Mouse (Mus musculus) stomach, embryonic 16.5 days (tissue): ENCODE measurements at regions not wholly inside any gene's neighbourhood (a gene's known extent, or its start where the extent isn't known, plus 50 kb on each side); places are given as distances from the start of the nearest gene placed in this dataset.

Experiments
- ATAC-seq: fragments of 200-750 bp; cut with Nextera tagmentation; 2 replicates; pipeline ENCODE4 v1.8.0; 2017; ENCODE audit warnings: moderate number of reproducible peaks, moderate TSS enrichment; ENCODE audit not compliant: insufficient read depth, low FRiP score
- H3K27ac ChIP-seq: fragments of 300-500 bp; sonication (generic); 2 replicates; pipeline ENCODE4 v1.5.1; 2014; ENCODE audit warnings: low read length
- H3K27me3 ChIP-seq: fragments of 300-500 bp; sonication (generic); 2 replicates; pipeline ENCODE4 v1.6.1; 2014; ENCODE audit warnings: low read length, control low read depth, mixed read lengths; ENCODE audit not compliant: control insufficient read depth, insufficient read depth
- H3K36me3 ChIP-seq: fragments of 300-500 bp; sonication (generic); 2 replicates; pipeline ENCODE4 v1.6.1; 2014; ENCODE audit warnings: low read length; ENCODE audit not compliant: control insufficient read depth, insufficient read depth
- H3K4me1 ChIP-seq: fragments of 300-500 bp; sonication (generic); 2 replicates; pipeline ENCODE4 v1.6.1; 2014; ENCODE audit warnings: low read length, control low read depth, mixed read lengths; ENCODE audit not compliant: control insufficient read depth, insufficient read depth
- H3K4me2 ChIP-seq: fragments of 300-500 bp; sonication (generic); 2 replicates; pipeline ENCODE4 v1.6.1; 2014; ENCODE audit warnings: low read depth, low read length, mixed read lengths
- H3K4me3 ChIP-seq: fragments of 300-500 bp; sonication (generic); replicated peaks from 2 replicates; pipeline ENCODE4 v1.5.1; 2014; ENCODE audit warnings: mild to moderate bottlenecking, low read length
- H3K9ac ChIP-seq: fragments of 300-500 bp; sonication (generic); 2 replicates; pipeline ENCODE4 v1.6.1; 2014; ENCODE audit warnings: low read length
- H3K9me3 ChIP-seq: fragments of 300-500 bp; sonication (generic); replicated peaks from 2 replicates; pipeline ENCODE4 v1.6.1; 2016; ENCODE audit warnings: low read length, control low read depth; ENCODE audit not compliant: control insufficient read depth
- WGBS: fragments of 180-500 bp; shearing (Covaris S2); extraction: QIAGEN DNeasy Blood & Tissue Kit; methylation state at CpG from one replicate; pipeline ENCODE4 v1.1.7; 2014; 5-methylcytosine and 5-hydroxymethylcytosine counted together

DNA sequence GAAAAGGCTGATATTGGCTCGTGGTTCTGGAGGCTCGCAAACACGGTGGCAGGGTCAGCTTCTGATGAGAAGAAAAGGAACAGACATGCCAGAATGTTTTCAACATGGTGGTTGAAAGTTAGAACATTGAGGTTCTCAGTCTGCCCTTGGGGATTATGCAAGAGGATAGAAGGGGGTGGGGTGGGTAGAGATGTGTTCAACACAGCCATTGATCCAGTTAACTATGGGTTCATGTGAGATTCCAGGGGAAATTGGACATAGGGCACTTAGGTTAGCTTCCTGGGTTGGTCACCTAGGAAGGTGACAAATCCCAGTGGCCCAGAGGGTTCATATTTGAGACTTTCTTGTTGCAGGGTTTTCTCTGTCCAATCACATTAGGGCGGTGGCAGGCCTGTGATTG, 176.1 kb downstream of the Gadd45g start:
- ATAC-seq = no peak
- H3K4me1 ChIP-seq = peaks cover 19% of the 10 kb centered on the region
- no peak overlapping the region for H3K4me3 ChIP-seq
- 90% methylated on average over 4 of the region's 4 CpGs for WGBS
- H3K9me3 ChIP-seq = no peaks in the 10 kb centered on the region
- H3K27ac ChIP-seq = peak overlapping the region; percentile 58; the same call in 1 of the 2 replicates
- H3K27me3 ChIP-seq = no peaks in the 10 kb centered on the region
- H3K4me2 ChIP-seq = no peak overlapping the region
- no peak overlapping the region for H3K9ac ChIP-seq
- H3K36me3 ChIP-seq = no peaks in the 10 kb centered on the region

DNA sequence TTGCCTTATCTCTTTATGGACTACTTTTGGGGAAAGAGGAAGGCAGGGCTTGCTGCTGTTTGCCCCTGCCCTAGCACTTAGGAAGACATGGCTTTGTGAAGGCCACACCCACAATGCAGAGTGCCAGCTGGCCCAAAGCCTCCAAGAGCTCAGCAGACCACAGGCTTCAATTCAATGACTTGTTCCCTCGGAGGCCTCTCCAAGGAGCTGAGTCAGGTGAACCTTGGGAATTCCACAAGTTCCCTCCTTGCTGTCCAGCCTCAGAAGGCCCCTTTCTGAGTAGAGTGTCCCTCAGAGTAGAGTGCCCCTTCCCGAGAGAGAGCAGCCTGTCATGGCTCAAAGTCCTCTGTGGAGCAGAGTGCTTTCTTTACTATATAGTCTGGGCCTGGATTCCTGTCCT, 177.9 kb downstream of the Gadd45g start:
- peak overlapping the region; percentile 45; the same call in 1 of the 2 replicates for H3K9ac ChIP-seq
- H3K27ac ChIP-seq = peak overlapping the region; percentile 76
- peaks cover 19% of the 10 kb centered on the region for H3K4me1 ChIP-seq
- H3K4me3 ChIP-seq = no peak overlapping the region
- no peaks in the 10 kb centered on the region for H3K36me3 ChIP-seq
- no peak for ATAC-seq
- WGBS = 10% methylated on average over 2 of the region's 2 CpGs
- no peak overlapping the region for H3K4me2 ChIP-seq
- H3K27me3 ChIP-seq = no peaks in the 10 kb centered on the region
- H3K9me3 ChIP-seq = no peaks in the 10 kb centered on the region

DNA sequence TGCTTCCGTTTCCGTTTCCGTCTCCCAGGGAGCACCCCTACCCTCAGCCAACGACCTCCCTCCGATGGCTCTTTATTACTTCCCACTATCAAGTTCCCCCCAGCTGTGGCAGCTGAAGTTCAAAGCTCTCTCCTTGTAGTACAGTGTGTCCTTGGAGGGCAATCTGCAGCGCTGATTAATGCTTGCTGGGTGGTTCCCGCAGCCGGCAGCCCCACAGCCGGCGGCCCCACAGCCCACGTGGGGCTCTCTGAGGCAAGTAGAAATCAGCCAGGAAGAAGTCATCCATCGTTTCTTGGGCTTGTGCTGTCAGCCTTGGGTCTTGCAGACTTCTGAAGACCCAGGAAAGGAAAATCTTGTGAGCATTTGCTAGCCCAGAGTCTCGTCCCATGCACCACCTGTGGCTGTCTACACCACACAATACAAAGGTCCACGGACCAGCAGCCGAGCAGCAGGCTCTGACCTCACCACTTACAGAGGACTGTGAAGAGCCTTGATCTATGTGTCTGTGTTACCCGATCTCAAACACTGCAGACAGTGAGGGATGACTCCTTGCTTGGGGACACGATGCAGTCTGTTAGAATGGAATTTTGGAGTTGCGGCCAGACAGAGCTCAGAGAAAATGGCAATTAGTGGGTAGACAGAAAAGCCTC, 178.5 kb downstream of the Gadd45g start:
- Histone ChIP-seq H3K27ac (peak overlapping the region; percentile 76), H3K9ac (peak overlapping the region; percentile 45), H3K36me3 (no peaks in the 10 kb centered on the region), H3K27me3 (no peaks in the 10 kb centered on the region), H3K4me1 (peaks cover 19% of the 10 kb centered on the region), H3K4me2 (peak overlapping the region; percentile 19), H3K9me3 (no peaks in the 10 kb centered on the region), H3K4me3 (no peak overlapping the region)
- peak; percentile 56 for ATAC-seq
- WGBS = 14% methylated on average over 18 of the region's 18 CpGs

GRCm38 (mm10) chr13:52025482-52025848, 179.0 kb downstream of the Gadd45g start:
- peaks cover 19% of the 10 kb centered on the region for H3K4me1 ChIP-seq
- no peaks in the 10 kb centered on the region for H3K27me3 ChIP-seq
- H3K36me3 ChIP-seq = no peaks in the 10 kb centered on the region
- no peak overlapping the region for H3K27ac ChIP-seq
- H3K4me2 ChIP-seq = no peak overlapping the region
- 63% methylated on average over 5 of the region's 5 CpGs for WGBS
- H3K9me3 ChIP-seq = no peaks in the 10 kb centered on the region
- ATAC-seq = no peak
- H3K4me3 ChIP-seq = no peak overlapping the region
- H3K9ac ChIP-seq = no peak overlapping the region

GRCm38 (mm10) chr13:52026291-52026690, 179.8 kb downstream of the Gadd45g start:
- Histone ChIP-seq H3K4me2 (no peak overlapping the region), H3K27ac (no peak overlapping the region), H3K9me3 (no peaks in the 10 kb centered on the region), H3K36me3 (no peaks in the 10 kb centered on the region), H3K9ac (no peak overlapping the region), H3K4me3 (no peak overlapping the region), H3K27me3 (no peaks in the 10 kb centered on the region), H3K4me1 (peaks cover 19% of the 10 kb centered on the region)
- no peak for ATAC-seq
- 79% methylated on average over 7 of the region's 7 CpGs for WGBS

GRCm38 (mm10) chr13:52029868-52030422, 183.5 kb downstream of the Gadd45g start:
- WGBS = 67% methylated on average over 3 of the region's 3 CpGs
- Histone ChIP-seq H3K27me3 (no peaks in the 10 kb centered on the region), H3K4me1 (peaks cover 6% of the 10 kb centered on the region), H3K9me3 (no peaks in the 10 kb centered on the region), H3K4me2 (no peak overlapping the region), H3K4me3 (no peak overlapping the region), H3K27ac (no peak overlapping the region), H3K9ac (no peak overlapping the region), H3K36me3 (no peaks in the 10 kb centered on the region)
- no peak for ATAC-seq

GRCm38 (mm10) chr13:52031465-52031864, 185.0 kb downstream of the Gadd45g start:
- H3K27me3 ChIP-seq = no peaks in the 10 kb centered on the region
- no peak for ATAC-seq

DNA sequence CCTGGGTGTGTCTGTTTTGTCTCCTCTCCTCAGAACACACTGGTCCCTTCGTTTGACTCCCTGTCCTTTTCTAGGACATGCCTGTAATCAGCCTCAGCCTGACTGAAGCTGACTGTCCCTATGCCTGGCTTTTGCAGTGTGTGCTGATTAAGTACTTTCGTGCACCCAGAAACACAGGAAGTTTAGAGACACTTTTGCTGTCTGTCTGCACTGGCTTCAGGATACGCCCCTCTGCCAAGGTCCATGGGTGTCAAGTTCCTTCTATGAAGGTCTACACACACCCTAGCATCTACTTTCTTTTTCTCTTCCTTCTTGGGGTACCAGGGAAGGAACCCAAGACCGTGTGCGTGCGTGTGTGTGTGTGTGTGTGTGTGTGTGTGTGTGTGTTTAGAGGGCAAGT, 189.3 kb downstream of the Gadd45g start:
- Histone ChIP-seq H3K36me3 (no peaks in the 10 kb centered on the region), H3K4me2 (no peak overlapping the region), H3K27me3 (no peaks in the 10 kb centered on the region), H3K9ac (no peak overlapping the region), H3K9me3 (no peaks in the 10 kb centered on the region), H3K4me3 (no peak overlapping the region), H3K4me1 (0 out of 2 replicates have a peak, but pooled peaks cover 4% of the 10 kb centered on the region), H3K27ac (no peak overlapping the region)
- ATAC-seq = no peak
- WGBS = 57% methylated on average over 6 of the region's 6 CpGs

More at GRCm38 (mm10) chr13:52031465-52031864, 185.0 kb downstream of the Gadd45g start:
- Histone ChIP-seq H3K4me2 (no peak overlapping the region), H3K27ac (no peak overlapping the region), H3K9ac (no peak overlapping the region), H3K36me3 (no peaks in the 10 kb centered on the region), H3K9me3 (no peaks in the 10 kb centered on the region), H3K4me3 (no peak overlapping the region), H3K4me1 (0 out of 2 replicates have a peak, but pooled peaks cover 4% of the 10 kb centered on the region)
- WGBS = 77% methylated on average over 5 of the region's 5 CpGs

GRCm38 (mm10) chr13:52036351-52036750, 189.9 kb downstream of the Gadd45g start:
- Histone ChIP-seq H3K9me3 (no peaks in the 10 kb centered on the region), H3K4me1 (0 out of 2 replicates have a peak, but pooled peaks cover 4% of the 10 kb centered on the region), H3K9ac (no peak overlapping the region), H3K27me3 (no peaks in the 10 kb centered on the region), H3K4me3 (no peak overlapping the region), H3K27ac (no peak overlapping the region), H3K4me2 (no peak overlapping the region), H3K36me3 (no peaks in the 10 kb centered on the region)
- ATAC-seq = no peak
- 77% methylated on average over 5 of the region's 5 CpGs for WGBS
